Mouse (Mus musculus) forebrain, embryonic 16.5 days (tissue): ENCODE results near the gene Epb41l1. TPM values are rescaled to one million over a fixed set of nuclear protein-coding genes. Genes with fewer than 3 reads are reported as not detected.

Experiments used
- ATAC-seq: fragments of 200-750 bp; cut with Nextera tagmentation; 2 replicates; pipeline ENCODE4 v1.8.0; 2017; ENCODE audit warnings: mild to moderate bottlenecking, moderate library complexity
- H3K27ac ChIP-seq: fragments of 300-500 bp; sonication (generic); 2 replicates; pipeline ENCODE4 v1.5.1; 2014; ENCODE audit warnings: low read length, control low read depth
- H3K27me3 ChIP-seq: fragments of 300-500 bp; sonication (generic); replicated peaks from 2 replicates; pipeline ENCODE4 v1.6.1; 2014; ENCODE audit warnings: low read length; ENCODE audit not compliant: control insufficient read depth, insufficient read depth
- H3K36me3 ChIP-seq: fragments of 300-500 bp; sonication (generic); 2 replicates; pipeline ENCODE4 v1.6.1; 2014; ENCODE audit not compliant: control insufficient read depth, insufficient read depth
- H3K4me1 ChIP-seq: fragments of 300-500 bp; sonication (generic); replicated peaks from 2 replicates; pipeline ENCODE4 v1.6.1; 2014; ENCODE audit warnings: low read length; ENCODE audit not compliant: control insufficient read depth, insufficient read depth
- H3K4me2 ChIP-seq: fragments of 300-500 bp; sonication (generic); 2 replicates; pipeline ENCODE4 v1.6.1; 2014; ENCODE audit warnings: mild to moderate bottlenecking, low read length, control low read depth
- H3K4me3 ChIP-seq: fragments of 300-500 bp; sonication (generic); replicated peaks from 2 replicates; pipeline ENCODE4 v1.5.1; 2014; ENCODE audit warnings: mild to moderate bottlenecking, low read length, control low read depth
- H3K9ac ChIP-seq: fragments of 300-500 bp; sonication (generic); replicated peaks from 2 replicates; pipeline ENCODE4 v1.6.1; 2014; ENCODE audit warnings: low read depth, low read length, control low read depth
- H3K9me3 ChIP-seq: fragments of 300-500 bp; sonication (generic); 2 replicates; pipeline ENCODE4 v1.6.1; 2016; ENCODE audit warnings: low read length; ENCODE audit not compliant: control insufficient read depth
- WGBS: fragments of 180-500 bp; shearing (Covaris S2); extraction: QIAGEN DNeasy Blood & Tissue Kit; methylation state at CpG from one replicate; pipeline ENCODE4 v1.1.7; 2014; 5-methylcytosine and 5-hydroxymethylcytosine counted together
- polyA plus RNA-seq: library from polyadenylated mRNA; unstranded; fragments of >200 nt; fragmentation: Nextera tagmentation; extraction: Ambion mirVana; gene quantifications from 2 replicates; pipeline ENCODE4 v1.2.1, GENCODE M21; 2015

Gene Epb41l1
- polyA plus RNA-seq, 1 experiment from 2014 or later = 15.5 TPM

DNA sequence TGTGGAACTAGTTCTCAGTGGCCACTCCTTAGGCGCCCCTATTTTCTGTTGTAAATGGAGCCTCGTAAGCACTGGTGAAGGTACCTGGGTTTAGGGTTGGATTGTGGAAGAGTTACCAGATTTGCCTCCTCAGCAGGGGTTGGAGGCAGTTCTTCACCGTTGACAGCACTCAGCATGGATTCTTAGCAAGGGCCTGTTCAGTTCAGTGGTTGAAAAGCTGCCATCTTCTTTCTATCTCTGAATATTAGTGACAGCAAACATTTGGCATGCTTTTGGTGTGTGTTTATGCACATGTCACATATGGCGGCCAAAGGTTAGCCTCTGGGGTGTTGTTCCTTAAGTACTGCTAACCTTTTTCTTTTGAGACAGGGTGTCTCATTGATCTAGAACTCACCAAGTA, 131.7 kb downstream of the Epb41l1 start:
- H3K4me2 ChIP-seq = no peak overlapping the region
- no peaks in the 10 kb centered on the region for H3K27me3 ChIP-seq
- 86% methylated on average over 4 of the region's 4 CpGs for WGBS
- H3K4me1 ChIP-seq = peaks cover 8% of the 10 kb centered on the region
- H3K27ac ChIP-seq = no peak overlapping the region
- no peak for ATAC-seq
- no peaks in the 10 kb centered on the region for H3K9me3 ChIP-seq
- H3K9ac ChIP-seq = no peak overlapping the region
- H3K4me3 ChIP-seq = no peak overlapping the region
- peaks cover 28% of the 10 kb centered on the region for H3K36me3 ChIP-seq

DNA sequence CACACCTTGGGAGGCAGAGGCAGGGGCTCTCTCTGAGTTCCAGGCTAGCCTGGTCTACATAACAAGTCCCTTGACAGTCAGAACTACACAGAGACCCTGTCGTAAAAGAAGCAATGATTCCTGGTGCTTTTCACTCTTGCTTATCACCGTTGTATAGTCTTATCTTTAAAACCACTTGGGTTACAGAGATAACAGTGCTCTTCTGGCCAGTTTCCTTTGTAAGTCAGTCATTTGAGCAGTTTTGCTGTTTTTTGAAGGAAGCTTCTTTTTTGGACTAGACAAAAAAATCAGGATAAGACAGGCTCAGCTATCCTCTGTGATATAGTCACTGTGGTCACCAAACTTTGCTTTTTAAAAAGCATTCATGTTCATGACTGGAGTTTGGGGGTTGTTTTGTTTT, 141.1 kb downstream of the Epb41l1 start:
- Histone ChIP-seq H3K36me3 (peaks cover 6% of the 10 kb centered on the region), H3K4me3 (no peak overlapping the region), H3K4me2 (no peak overlapping the region), H3K4me1 (no peaks in the 10 kb centered on the region), H3K9me3 (no peaks in the 10 kb centered on the region), H3K9ac (no peak overlapping the region), H3K27ac (no peak overlapping the region), H3K27me3 (no peaks in the 10 kb centered on the region)
- ATAC-seq = no peak
- 92% methylated on average over 2 of the region's 2 CpGs for WGBS

DNA sequence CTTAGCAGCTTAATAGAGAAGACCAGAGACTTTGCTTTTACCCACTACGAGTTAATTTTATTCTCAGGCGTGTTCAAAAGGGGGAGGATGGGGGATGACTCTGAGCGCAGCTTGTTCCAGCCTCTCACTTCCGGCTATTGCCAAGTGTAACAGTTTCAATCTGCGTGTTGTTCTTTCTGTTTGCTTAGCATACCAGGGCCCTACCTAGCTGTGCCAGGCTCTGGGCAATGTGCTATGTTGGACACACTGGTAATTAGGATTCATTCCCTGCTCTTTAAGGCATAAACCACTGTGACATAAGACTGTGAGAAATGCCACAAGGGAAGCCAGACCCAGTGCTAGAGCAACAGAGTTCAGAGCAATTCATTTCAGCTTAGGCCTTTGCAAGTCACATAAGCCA, 142.8 kb downstream of the Epb41l1 start:
- no peaks in the 10 kb centered on the region for H3K27me3 ChIP-seq
- no peak for ATAC-seq
- H3K27ac ChIP-seq = no peak overlapping the region
- no peak overlapping the region for H3K9ac ChIP-seq
- H3K4me2 ChIP-seq = no peak overlapping the region
- H3K4me3 ChIP-seq = no peak overlapping the region
- H3K36me3 ChIP-seq = peaks cover 13% of the 10 kb centered on the region
- no peaks in the 10 kb centered on the region for H3K4me1 ChIP-seq
- H3K9me3 ChIP-seq = no peaks in the 10 kb centered on the region
- WGBS = 69% methylated on average over 5 of the region's 5 CpGs

DNA sequence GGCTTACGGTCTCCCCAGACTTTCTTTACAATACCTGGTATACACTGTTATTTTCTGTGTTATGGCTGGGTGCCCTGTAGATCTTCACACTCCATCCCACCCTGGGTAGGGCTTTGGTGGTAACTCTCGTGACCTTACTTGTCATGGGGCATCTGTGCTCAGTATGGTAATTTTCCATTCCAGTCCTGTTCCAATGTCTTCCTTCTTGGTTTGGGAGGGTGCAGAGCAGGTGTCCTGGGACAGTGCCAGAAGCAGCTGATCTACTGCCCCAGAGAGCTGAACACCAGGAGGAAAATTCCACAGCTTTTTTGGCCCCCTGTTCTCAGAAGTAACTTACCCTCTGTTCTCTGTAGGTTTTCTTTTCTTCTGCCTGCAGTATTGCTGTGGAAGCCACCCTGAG, 145.8 kb downstream of the Epb41l1 start:
- Histone ChIP-seq H3K9me3 (no peaks in the 10 kb centered on the region), H3K4me1 (no peaks in the 10 kb centered on the region), H3K36me3 (peaks cover 14% of the 10 kb centered on the region), H3K4me2 (no peak overlapping the region), H3K9ac (no peak overlapping the region), H3K4me3 (no peak overlapping the region), H3K27me3 (no peaks in the 10 kb centered on the region), H3K27ac (no peak overlapping the region)
- ATAC-seq = no peak
- 66% methylated on average over 2 of the region's 2 CpGs for WGBS

DNA sequence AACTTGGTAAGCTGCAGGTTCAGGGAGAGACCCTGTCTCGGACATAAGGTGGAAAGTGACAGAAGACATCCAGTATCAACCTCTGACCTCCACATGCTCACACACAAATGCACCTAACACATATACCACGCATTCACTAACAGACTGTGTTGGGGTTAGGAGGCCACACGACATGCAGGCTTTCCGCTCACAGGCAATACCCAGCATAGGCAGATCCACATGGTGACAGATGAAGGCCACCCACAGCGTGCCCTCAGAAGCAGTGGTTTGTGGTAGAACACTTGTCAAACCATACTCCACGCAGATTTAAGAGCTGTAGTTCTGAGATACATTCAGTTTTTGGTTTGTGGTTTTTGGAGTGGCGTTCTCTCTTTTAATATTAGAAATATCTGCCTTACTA, 147.9 kb downstream of the Epb41l1 start:
- Histone ChIP-seq H3K4me3 (no peak overlapping the region), H3K27me3 (no peaks in the 10 kb centered on the region), H3K9me3 (no peaks in the 10 kb centered on the region), H3K4me2 (no peak overlapping the region), H3K27ac (no peak overlapping the region), H3K36me3 (peaks cover 14% of the 10 kb centered on the region), H3K4me1 (no peaks in the 10 kb centered on the region), H3K9ac (no peak overlapping the region)
- ATAC-seq = no peak
- 90% methylated on average over 7 of the region's 7 CpGs for WGBS

DNA sequence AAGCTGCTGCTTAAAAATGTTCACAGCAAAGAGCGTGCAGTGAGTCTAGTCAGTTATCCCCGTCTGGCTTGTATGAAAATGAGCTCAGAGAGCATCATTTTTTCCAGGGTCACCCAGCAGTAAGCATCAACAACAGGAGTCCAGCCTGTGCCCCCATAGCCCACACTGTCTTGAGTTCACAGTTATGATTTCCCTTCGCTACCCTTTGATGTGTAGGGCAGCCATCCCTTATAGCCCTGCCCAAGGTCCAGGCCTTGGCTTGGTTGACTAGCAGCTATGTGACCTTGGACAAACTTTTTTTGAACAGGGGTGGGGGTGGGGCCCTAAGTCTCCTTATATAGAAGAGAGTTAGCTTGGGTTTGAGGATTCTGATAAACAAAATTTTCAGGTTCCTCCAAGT, 148.6 kb downstream of the Epb41l1 start:
- WGBS = 92% methylated on average over 3 of the region's 3 CpGs
- Histone ChIP-seq H3K9ac (no peak overlapping the region), H3K4me2 (no peak overlapping the region), H3K27me3 (no peaks in the 10 kb centered on the region), H3K9me3 (no peaks in the 10 kb centered on the region), H3K4me3 (no peak overlapping the region), H3K36me3 (peaks cover 14% of the 10 kb centered on the region), H3K4me1 (no peaks in the 10 kb centered on the region), H3K27ac (no peak overlapping the region)
- ATAC-seq = no peak

DNA sequence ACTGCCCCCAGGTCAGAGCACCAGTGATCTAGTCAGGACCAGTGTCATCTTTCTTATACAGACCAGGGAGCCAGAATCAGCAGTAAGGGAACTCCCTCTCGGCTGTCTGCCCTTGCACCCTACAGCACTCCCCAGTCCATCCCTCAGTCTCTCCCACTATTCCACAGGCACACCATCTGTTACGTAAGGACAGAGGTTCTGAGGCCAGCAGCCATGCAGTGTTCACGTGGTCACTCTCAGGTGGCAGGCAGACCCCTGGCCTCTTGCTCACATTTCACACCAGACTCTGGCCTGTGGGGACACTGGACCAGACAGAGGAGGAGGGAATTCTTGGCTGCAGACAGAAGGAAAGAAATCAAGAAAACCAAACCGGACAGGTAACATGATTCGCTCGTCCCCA, 150.8 kb downstream of the Epb41l1 start:
- 83% methylated on average over 6 of the region's 6 CpGs for WGBS

DNA sequence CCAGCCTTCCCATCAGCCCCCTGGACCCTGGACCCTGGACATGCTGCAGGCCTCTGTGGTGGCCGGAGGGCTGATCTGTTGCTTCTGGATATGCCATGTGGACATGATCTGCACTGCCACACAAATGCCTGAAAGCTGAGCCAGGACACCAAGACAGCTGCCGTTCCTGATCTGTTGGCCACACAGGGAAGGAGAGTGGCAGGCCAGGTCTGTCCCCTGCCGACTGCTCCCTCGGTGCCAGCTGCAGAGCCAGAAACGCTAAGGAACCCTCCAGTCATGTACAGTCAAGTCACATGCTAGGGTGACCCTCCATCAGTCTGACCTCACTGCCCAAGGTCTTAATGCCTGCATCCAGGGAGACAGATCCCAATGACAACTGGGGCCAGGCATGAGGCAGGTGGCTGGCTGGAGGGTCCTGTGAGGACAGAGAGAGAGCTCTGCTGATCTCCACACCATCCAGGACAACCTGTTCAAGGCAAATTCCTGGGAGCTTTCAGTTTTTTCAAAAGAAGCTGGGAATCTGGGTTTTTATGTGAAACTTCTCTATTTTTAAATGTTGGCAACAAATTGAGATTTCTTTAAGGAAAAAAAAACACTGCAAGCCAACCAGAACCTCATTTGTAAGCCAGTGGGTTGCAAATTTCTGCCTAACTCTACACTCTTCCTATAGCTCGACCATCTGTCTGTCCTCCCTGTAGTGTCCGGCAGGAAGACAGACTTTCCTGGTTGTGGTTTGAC, 156.3 kb downstream of the Epb41l1 start:
- no peak for ATAC-seq
- 83% methylated on average over 7 of the region's 7 CpGs for whole genome bisulfite sequencing

More for the DNA sequence above, 150.8 kb downstream of the Epb41l1 start:
- Histone ChIP-seq H3K4me1 (no peaks in the 10 kb centered on the region), H3K9ac (no peak overlapping the region), H3K27ac (no peak overlapping the region), H3K27me3 (no peaks in the 10 kb centered on the region), H3K4me2 (no peak overlapping the region), H3K9me3 (no peaks in the 10 kb centered on the region), H3K36me3 (peaks cover 14% of the 10 kb centered on the region), H3K4me3 (no peak overlapping the region)
- ATAC-seq = no peak

DNA sequence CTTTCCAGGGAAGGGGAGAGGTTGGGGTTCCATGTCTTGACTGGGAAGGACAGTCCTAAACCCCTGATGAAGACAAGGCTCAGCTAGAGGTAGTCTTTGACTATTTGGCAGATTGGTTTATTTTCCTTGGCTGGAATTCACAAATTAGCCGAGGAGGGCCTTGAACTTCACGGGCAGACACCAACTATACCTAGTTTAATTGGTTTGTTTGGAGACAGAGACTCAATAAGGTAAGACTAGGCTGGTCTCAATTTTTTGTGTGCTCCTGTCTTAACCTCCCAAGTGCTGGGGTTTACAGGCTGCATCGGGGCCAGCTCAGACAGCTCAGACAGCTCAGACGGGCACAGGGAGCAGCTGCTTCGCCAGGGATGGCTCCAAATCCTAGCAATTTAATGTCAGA, 159.8 kb downstream of the Epb41l1 start:
- peaks cover 13% of the 10 kb centered on the region for H3K4me1 ChIP-seq
- no peaks in the 10 kb centered on the region for H3K9me3 ChIP-seq
- H3K4me2 ChIP-seq = no peak overlapping the region
- no peak overlapping the region for H3K9ac ChIP-seq
- H3K27ac ChIP-seq = no peak overlapping the region
- H3K27me3 ChIP-seq = no peaks in the 10 kb centered on the region
- H3K4me3 ChIP-seq = no peak overlapping the region
- H3K36me3 ChIP-seq = no peaks in the 10 kb centered on the region
- ATAC-seq = no peak
- WGBS = 73% methylated on average over 5 of the region's 5 CpGs

More for the DNA sequence above, 156.3 kb downstream of the Epb41l1 start:
- Histone ChIP-seq H3K9me3 (no peaks in the 10 kb centered on the region), H3K9ac (no peak overlapping the region), H3K27ac (no peak overlapping the region), H3K36me3 (no peaks in the 10 kb centered on the region), H3K4me3 (no peak overlapping the region), H3K4me2 (no peak overlapping the region), H3K27me3 (no peaks in the 10 kb centered on the region), H3K4me1 (no peaks in the 10 kb centered on the region)

DNA sequence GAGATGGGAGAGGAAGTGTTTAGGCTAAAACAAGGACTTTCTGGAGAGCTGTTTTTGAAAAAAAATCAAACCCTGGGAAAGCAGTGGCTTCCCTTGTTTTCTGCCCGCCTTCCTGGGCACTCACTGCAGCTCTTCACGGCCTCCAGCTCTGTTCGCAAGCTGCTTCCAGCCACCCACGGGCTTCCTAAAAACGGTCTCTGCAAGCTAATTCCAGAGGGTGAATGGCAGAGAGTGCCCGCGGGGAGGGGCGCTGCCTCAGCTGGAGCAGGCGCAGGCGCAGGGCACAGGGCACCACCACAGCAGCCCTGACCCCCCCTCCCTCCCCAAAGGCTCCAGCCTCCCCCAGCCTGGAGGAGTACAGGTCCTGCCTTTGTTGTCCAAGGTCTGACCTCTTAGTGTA, 160.5 kb downstream of the Epb41l1 start:
- Histone ChIP-seq H3K36me3 (no peaks in the 10 kb centered on the region), H3K4me1 (peaks cover 16% of the 10 kb centered on the region), H3K9ac (no peak overlapping the region), H3K4me2 (no peak overlapping the region), H3K4me3 (no peak overlapping the region), H3K9me3 (no peaks in the 10 kb centered on the region), H3K27me3 (no peaks in the 10 kb centered on the region), H3K27ac (no peak overlapping the region)
- 51% methylated on average over 10 of the region's 10 CpGs for WGBS
- ATAC-seq = no peak
